Mouse (Mus musculus) CH12.LX (cell line): ENCODE data around the gene A830018L16Rik. TPM values are rescaled to one million over a fixed set of nuclear protein-coding genes. Genes with fewer than 3 reads are reported as not detected.

Experiments used
- DNase-seq: peaks from one replicate; pipeline ENCODE4 v3.0.0-alpha.2; 2013; ENCODE audit errors: extremely low read depth
- H3K27ac ChIP-seq: 2 replicates; pipeline ENCODE4 v1.5.1; 2012; ENCODE audit warnings: low read depth, mild to moderate bottlenecking, control low read depth, moderate library complexity; ENCODE audit not compliant: insufficient read depth
- H3K27me3 ChIP-seq: replicated peaks from 2 replicates; pipeline ENCODE3; 2012; ENCODE audit warnings: inconsistent platforms
- H3K36me3 ChIP-seq, 2 experiments: replicated peaks in 1 of 2; 2 replicates each; pipeline versions ENCODE3 to v1.6.1; 2012; ENCODE audit warnings: inconsistent platforms in 1 of 2, low read length in 1 of 2, mild to moderate bottlenecking in 1 of 2, mixed read lengths in 1 of 2, moderate library complexity in 1 of 2; ENCODE audit not compliant: control insufficient read depth in 1 of 2, insufficient read depth in 1 of 2
- H3K4me1 ChIP-seq, 2 experiments: 2 replicates each; pipeline ENCODE4 v1.6.1; 2012; ENCODE audit warnings: inconsistent platforms in 1 of 2, moderate library complexity in 1 of 2; ENCODE audit not compliant: insufficient read depth in 2 of 2, control insufficient read depth in 1 of 2
- H3K4me2 ChIP-seq: 2 replicates; pipeline ENCODE4 v1.6.1; 2012; ENCODE audit warnings: low read depth, mild to moderate bottlenecking, control low read depth; ENCODE audit not compliant: poor library complexity, insufficient read depth, severe bottlenecking
- H3K4me3 ChIP-seq, 3 experiments: fragments of 150-350 bp in 1 of 3; sonication (generic) in 1 of 3; replicated peaks in 1 of 3; 2 replicates each; pipeline versions ENCODE3 to v1.5.1; 2011 to 2012; ENCODE audit warnings: low read depth in 2 of 3, low read length in 2 of 3, mild to moderate bottlenecking in 2 of 3, moderate library complexity in 2 of 3, control low read depth in 1 of 3, improper control_type of control experiment in 1 of 3, inconsistent platforms in 1 of 3, mixed read lengths in 1 of 3; ENCODE audit not compliant: poor library complexity in 1 of 3
- H3K79me2 ChIP-seq: replicated peaks from 2 replicates; pipeline ENCODE4 v1.6.1; 2012; ENCODE audit warnings: mild to moderate bottlenecking, moderate library complexity; ENCODE audit not compliant: control insufficient read depth, poor library complexity, insufficient read depth, severe bottlenecking; ENCODE audit errors: extremely low read depth
- H3K9ac ChIP-seq: 2 replicates; pipeline ENCODE4 v1.6.1; 2012; ENCODE audit warnings: low read depth, mild to moderate bottlenecking, control low read depth, moderate library complexity; ENCODE audit not compliant: insufficient read depth
- H3K9me3 ChIP-seq: replicated peaks from 2 replicates; pipeline ENCODE3; 2012; ENCODE audit warnings: low read length, inconsistent platforms, mixed read lengths
- CHD2 ChIP-seq: IDR thresholded peaks from 2 replicates; pipeline ENCODE4 v1.6.1; 2011; ENCODE audit warnings: low read length, improper control_type of control experiment
- CTCF ChIP-seq, 2 experiments: IDR thresholded peaks in 1 of 2; conservative IDR thresholded peaks in 1 of 2; 2 replicates each; pipeline ENCODE4 v1.5.1; 2011 to 2012; ENCODE audit warnings: low read depth in 2 of 2, low read length in 2 of 2, improper control_type of control experiment in 1 of 2, inconsistent platforms in 1 of 2, mild to moderate bottlenecking in 1 of 2, moderate library complexity in 1 of 2
- ELF1 ChIP-seq: IDR thresholded peaks from 2 replicates; pipeline ENCODE4 v1.6.1; 2014; ENCODE audit warnings: low read depth, mild to moderate bottlenecking, inconsistent platforms, low read length, improper control_type of control experiment
- EP300 ChIP-seq: IDR thresholded peaks from 2 replicates; pipeline ENCODE4 v1.6.1; 2011; ENCODE audit warnings: low read length, improper control_type of control experiment
- ETS1 ChIP-seq: conservative IDR thresholded peaks from 2 replicates; pipeline ENCODE4 v1.6.1; 2012; ENCODE audit warnings: low read depth, mild to moderate bottlenecking, inconsistent platforms, low read length, improper control_type of control experiment, moderate library complexity
- GABPA ChIP-seq: IDR thresholded peaks from 2 replicates; pipeline ENCODE4 v1.6.1; 2012; ENCODE audit warnings: low read depth, low read length, improper control_type of control experiment, inconsistent platforms; ENCODE audit not compliant: insufficient replicate concordance
- HCFC1 ChIP-seq: IDR thresholded peaks from 2 replicates; pipeline ENCODE4 v1.6.1; 2012; ENCODE audit warnings: low read depth, mild to moderate bottlenecking, inconsistent platforms, low read length, improper control_type of control experiment
- IRF4 ChIP-seq: IDR thresholded peaks from 2 replicates; pipeline ENCODE4 v1.6.1; 2014; ENCODE audit warnings: low read depth, mild to moderate bottlenecking, inconsistent platforms, low read length, improper control_type of control experiment
- JUND ChIP-seq: conservative IDR thresholded peaks from 2 replicates; pipeline ENCODE4 v1.6.1; 2011; ENCODE audit warnings: low read depth, low read length, improper control_type of control experiment
- MAFK ChIP-seq: IDR thresholded peaks from 2 replicates; pipeline ENCODE4 v1.6.1; 2011; ENCODE audit warnings: low read length, improper control_type of control experiment; ENCODE audit not compliant: insufficient replicate concordance
- MAX ChIP-seq: IDR thresholded peaks from 2 replicates; pipeline ENCODE4 v1.6.1; 2011; ENCODE audit warnings: low read length, improper control_type of control experiment
- MAZ ChIP-seq: IDR thresholded peaks from 2 replicates; pipeline ENCODE4 v1.6.1; 2012; ENCODE audit warnings: low read depth, mild to moderate bottlenecking, inconsistent platforms, low read length, improper control_type of control experiment, moderate library complexity
- MEF2A ChIP-seq: IDR thresholded peaks from 2 replicates; pipeline ENCODE4 v1.6.1; 2014; ENCODE audit warnings: low read depth, mild to moderate bottlenecking, inconsistent platforms, low read length, improper control_type of control experiment, borderline replicate concordance
- NRF1 ChIP-seq: IDR thresholded peaks from 2 replicates; pipeline ENCODE4 v1.6.1; 2014; ENCODE audit warnings: low read depth, mild to moderate bottlenecking, inconsistent platforms, low read length, improper control_type of control experiment, moderate library complexity
- PAX5 ChIP-seq: IDR thresholded peaks from 2 replicates; pipeline ENCODE4 v1.6.1; 2012; ENCODE audit warnings: low read length, inconsistent platforms, mixed read lengths
- POLR2A ChIP-seq: IDR thresholded peaks from 2 replicates; pipeline ENCODE4 v1.6.1; 2011; ENCODE audit warnings: low read depth, mild to moderate bottlenecking, improper control_type of control experiment, low read length
- POLR2AphosphoS2 ChIP-seq: IDR thresholded peaks from 2 replicates; pipeline ENCODE4 v1.6.1; 2011; ENCODE audit warnings: low read depth, low read length, improper control_type of control experiment
- RAD21 ChIP-seq: IDR thresholded peaks from 2 replicates; pipeline ENCODE4 v1.6.1; 2011; ENCODE audit warnings: low read depth, mild to moderate bottlenecking, low read length, improper control_type of control experiment, moderate library complexity
- RCOR1 ChIP-seq: conservative IDR thresholded peaks from 2 replicates; pipeline ENCODE4 v1.6.1; 2012; ENCODE audit warnings: low read depth, mild to moderate bottlenecking, inconsistent platforms, low read length, improper control_type of control experiment
- SIN3A ChIP-seq: IDR thresholded peaks from 2 replicates; pipeline ENCODE4 v1.6.1; 2012; ENCODE audit warnings: low read length, improper control_type of control experiment, inconsistent platforms
- SMC3 ChIP-seq: IDR thresholded peaks from 2 replicates; pipeline ENCODE4 v1.6.1; 2011; ENCODE audit warnings: low read depth, low read length, improper control_type of control experiment
- UBTF ChIP-seq: IDR thresholded peaks from 2 replicates; pipeline ENCODE4 v1.6.1; 2012; ENCODE audit warnings: low read depth, mild to moderate bottlenecking, inconsistent platforms, low read length, improper control_type of control experiment, moderate library complexity
- ZC3H11A ChIP-seq: IDR thresholded peaks from 2 replicates; pipeline ENCODE4 v1.6.1; 2012; ENCODE audit warnings: low read depth, mild to moderate bottlenecking, inconsistent platforms, low read length, improper control_type of control experiment
- ZKSCAN1 ChIP-seq: IDR thresholded peaks from 2 replicates; pipeline ENCODE4 v1.6.1; 2012; ENCODE audit warnings: low read depth, inconsistent platforms, low read length, improper control_type of control experiment, borderline replicate concordance
- dilution Hi-C: fragments of 300-500 bp; cut with MboI; formaldehyde crosslinking; loops from 2 replicates; pipeline ENCODE4 v1.14.3; 2020; ENCODE audit warnings: low sequenced_read_pairs; ENCODE audit not compliant: extremely low pct_unique_long_range_greater_than_20kb, extremely low pct_ligation_motif_present
- in situ Hi-C: fragments of 300-500 bp; cut with MboI; formaldehyde crosslinking; loops from 3 replicates; pipeline ENCODE4 v1.14.3; 2019; ENCODE audit warnings: low sequenced_read_pairs, low pct_ligation_motif_present, low pct_unique_long_range_greater_than_20kb, mixed read lengths
- polyA plus RNA-seq: library from polyadenylated mRNA; unstranded; fragments of >175 nt; gene quantifications from 2 replicates; pipeline ENCODE4 v1.2.1, GENCODE M21; 2012; ENCODE audit warnings: low read depth; ENCODE audit not compliant: insufficient read length
- total RNA-seq, 2 experiments: library from RNA; depleted of rRNA; stranded (reverse); fragments of 300-350 nt in 1 of 2; fragments of >200 nt in 1 of 2; gene quantifications; 2 replicates each; pipeline ENCODE4 v1.2.3; 2012 to 2014

A830018L16Rik gene
- total and polyA plus RNA-seq, 3 experiments, result not detected

DNA sequence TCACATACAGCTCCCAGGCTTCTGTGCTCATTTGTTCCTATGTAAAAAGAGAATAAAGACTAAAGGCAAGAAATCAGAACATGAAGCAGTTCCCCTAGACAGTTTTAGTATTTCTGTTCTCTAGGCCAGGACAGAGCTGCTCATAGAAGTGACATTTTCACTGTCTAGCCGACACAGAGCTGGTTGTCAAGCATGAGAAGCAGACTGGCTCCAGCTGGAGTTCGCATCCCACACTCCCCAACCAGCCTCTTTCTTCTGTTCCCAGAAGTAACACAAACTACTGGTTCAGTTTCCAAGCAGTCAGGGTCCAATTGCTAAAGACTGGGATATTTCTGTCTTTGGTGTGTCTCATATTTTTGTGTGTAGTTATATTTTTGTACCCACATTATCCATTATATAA, 336.7 kb downstream of the A830018L16Rik start:
- Histone ChIP-seq H3K79me2 (no peaks in the 10 kb centered on the region), H3K9ac (no peak overlapping the region), H3K9me3 (peaks cover 2% of the 10 kb centered on the region), H3K36me3 (no peaks in the 10 kb centered on the region), H3K27ac (no peak overlapping the region), H3K4me1 (no peaks in the 10 kb centered on the region), H3K27me3 (no peaks in the 10 kb centered on the region), H3K4me2 (no peak overlapping the region), H3K4me3 (no peak overlapping the region)
- TF ChIP-seq IRF4 (no peak), MEF2A (no peak), POLR2AphosphoS2 (no peak), GABPA (no peak), NRF1 (no peak), CHD2 (no peak), PAX5 (no peak), SMC3 (no peak)
- dilution Hi-C loops, result no loop called here
- no peak for DNase-seq
- in situ Hi-C loops, result no loop called here

DNA sequence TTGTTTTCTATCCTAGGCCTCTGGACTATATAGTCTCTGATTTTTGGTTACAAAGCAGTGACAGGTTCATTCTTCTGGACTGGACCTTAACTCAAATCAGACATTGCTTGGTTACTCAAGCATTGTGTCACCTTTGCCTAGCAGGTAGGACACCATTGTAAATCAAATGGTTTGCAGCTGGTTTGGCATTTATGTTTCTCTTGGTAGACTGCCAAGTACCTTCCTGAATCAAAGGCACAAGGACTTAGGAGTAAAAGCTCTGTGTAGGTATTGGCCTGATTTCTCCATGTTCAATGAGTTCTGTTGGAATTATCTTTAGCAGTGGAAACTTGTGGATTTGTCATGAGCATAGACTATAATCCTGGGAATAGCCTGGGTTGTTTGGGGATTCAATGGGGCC, 338.1 kb downstream of the A830018L16Rik start:
- in situ Hi-C loops, result no loop called here

DNA sequence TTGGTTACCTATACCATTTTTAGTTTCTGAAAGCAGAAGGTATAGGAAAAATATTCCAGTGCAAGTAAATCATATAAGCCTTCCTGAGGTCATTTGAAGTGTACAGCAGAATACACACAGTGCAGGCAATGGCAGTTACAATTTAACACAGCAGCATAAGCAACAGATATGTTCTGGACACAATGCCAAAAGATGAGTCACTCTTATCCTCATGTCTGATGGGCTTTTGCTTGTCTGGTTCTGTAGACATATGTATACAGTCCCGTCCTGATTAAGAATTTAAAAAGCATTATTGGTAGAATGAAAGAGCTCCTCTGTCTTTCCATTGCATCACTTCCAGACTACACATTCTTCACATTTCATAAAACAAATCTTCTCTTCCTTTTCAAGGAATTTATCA, 374.4 kb downstream of the A830018L16Rik start:
- TF ChIP-seq ETS1 (no peak), MAFK (no peak), RAD21 (no peak), GABPA (no peak), EP300 (no peak), MAZ (no peak), MEF2A (no peak), ZC3H11A (no peak), ZKSCAN1 (no peak), HCFC1 (no peak), CTCF (conservative IDR thresholded peaks at IDR 0.05 in 1 of 2, IDR thresholded peaks at IDR 0.05 in 1 of 2; ENCODE audit: low read depth in 2 of 2, low read length in 2 of 2) (no peak), ELF1 (no peak), RCOR1 (no peak), POLR2A (no peak), SIN3A (no peak), UBTF (no peak)
- no peaks in the 10 kb centered on the region for H3K36me3 ChIP-seq
- in situ Hi-C loops, result no loop called here
- no peak overlapping the region for H3K9ac ChIP-seq
- H3K9me3 ChIP-seq, result no peaks in the 10 kb centered on the region
- H3K4me2 ChIP-seq, result no peak overlapping the region
- dilution Hi-C loops, result no loop called here
- H3K27me3 ChIP-seq, result no peaks in the 10 kb centered on the region
- no peak overlapping the region for H3K4me3 ChIP-seq
- no peaks in the 10 kb centered on the region for H3K79me2 ChIP-seq
- no peak for DNase-seq
- H3K27ac ChIP-seq, result no peak overlapping the region
- H3K4me1 ChIP-seq, result no peaks in the 10 kb centered on the region

More for the DNA sequence above, 338.1 kb downstream of the A830018L16Rik start:
- Histone ChIP-seq H3K27me3 (no peaks in the 10 kb centered on the region), H3K27ac (no peak overlapping the region), H3K4me3 (no peak overlapping the region), H3K4me1 (no peaks in the 10 kb centered on the region), H3K9me3 (no peaks in the 10 kb centered on the region), H3K36me3 (no peaks in the 10 kb centered on the region), H3K9ac (no peak overlapping the region), H3K4me2 (no peak overlapping the region), H3K79me2 (no peaks in the 10 kb centered on the region)
- no peak for DNase-seq
- TF ChIP-seq GABPA (no peak), RAD21 (no peak), ZKSCAN1 (no peak), CTCF (conservative IDR thresholded peaks at IDR 0.05 in 1 of 2, IDR thresholded peaks at IDR 0.05 in 1 of 2; ENCODE audit: low read depth in 2 of 2, low read length in 2 of 2) (no peak), MAX (no peak), JUND (no peak), HCFC1 (no peak)
- dilution Hi-C loops, result no loop called here
